14 mouse cellular contexts compared by ENCODE assay signal in genomic region chr11:57829871-57830775, GRCm38 (mm10). TPM values are rescaled to one million over a fixed set of nuclear protein-coding genes. Genes with fewer than 3 reads are reported as not detected.
DNase-seq lines count a peak whose midpoint lies in the region; ATAC-seq and TF ChIP-seq lines count a peak whose summit lies in the region.
"Had no signal": no experiment of that assay in that cellular context is flagged by ENCODE, and none has a peak within 500 bp of the region (broad histone marks: within the 10 kb centered on the region; RNA-seq: fewer than 3 reads in every experiment).

No protein-coding gene starts in this region.

- peaks cover 39% of the 10 kb centered on the region for H3K4me1 ChIP-seq in hindbrain, embryonic 10.5 days (replicated peaks)
- peaks cover 20% of the 10 kb centered on the region for H3K4me1 ChIP-seq in hindbrain, embryonic 13.5 days (replicated peaks)
- H3K4me1 ChIP-seq in ES-E14 (ENCODE audit: control insufficient read depth in 2 of 2, insufficient read depth in 2 of 2, low read length in 2 of 2, poor library complexity in 1 of 2): peaks cover 0 to 10% of the 10 kb centered on the region in 2 experiments; a peak in 2 of 4 replicates
- peaks cover 49% of the 10 kb centered on the region for H3K4me1 ChIP-seq in embryonic facial prominence, embryonic 10.5 days
- H3K4me1 ChIP-seq in limb, embryonic 13.5 days: peaks cover 60% of the 10 kb centered on the region

- H3K9me3 ChIP-seq in hindbrain, embryonic 10.5 days: no peaks in the 10 kb centered on the region
- H3K9me3 ChIP-seq in hindbrain, embryonic 13.5 days: no peaks in the 10 kb centered on the region
- H3K9me3 ChIP-seq in ES-E14 (ENCODE audit: control insufficient read depth, insufficient read depth, low read depth, low read length): no peaks in the 10 kb centered on the region
- H3K9me3 ChIP-seq in embryonic facial prominence, embryonic 10.5 days: no peaks in the 10 kb centered on the region
- H3K9me3 ChIP-seq in limb, embryonic 13.5 days: no peaks in the 10 kb centered on the region
- H3K9me3 ChIP-seq: forebrain, embryonic 13.5 days had no signal

- no peak overlapping the region for H3K4me2 ChIP-seq in hindbrain, embryonic 13.5 days
- H3K4me2 ChIP-seq in limb, embryonic 13.5 days (replicated peaks): peak overlapping the region; percentile 74
- H3K4me2 ChIP-seq: forebrain, embryonic 13.5 days had no signal

- DNase-seq in hindbrain, embryonic 10.5 days (ENCODE audit: low spot score): peak; percentile 58
- DNase-seq in ES-E14 (ENCODE audit: low read depth, low spot score): no peak
- DNase-seq in embryonic facial prominence, embryonic 10.5 days (ENCODE audit: low spot score): peak; percentile 62
- no peak for DNase-seq in spleen, postnatal 10 days (ENCODE audit: low spot score in 2 of 2)
- no peak for DNase-seq in frontal cortex, postnatal 14 days (ENCODE audit: low spot score in 2 of 2)
- DNase-seq: kidney, adult 2 months; lung, postnatal 10 days had no signal

- no peak overlapping the region for H3K9ac ChIP-seq in hindbrain, embryonic 13.5 days
- H3K9ac ChIP-seq in ES-E14 (ENCODE audit: insufficient read depth, low read depth, low read length, poor library complexity, severe bottlenecking): no peak overlapping the region
- peak overlapping the region; percentile 43; the same call in 1 of the 2 replicates for H3K9ac ChIP-seq in limb, embryonic 13.5 days
- H3K9ac ChIP-seq: forebrain, embryonic 13.5 days had no signal

- peaks cover 100% of the 10 kb centered on the region for H3K27me3 ChIP-seq in hindbrain, embryonic 10.5 days (ENCODE audit: insufficient read depth, poor library complexity, severe bottlenecking)
- H3K27me3 ChIP-seq in hindbrain, embryonic 13.5 days: peaks cover 99% of the 10 kb centered on the region
- peaks cover 100% of the 10 kb centered on the region for H3K27me3 ChIP-seq in embryonic facial prominence, embryonic 10.5 days (replicated peaks; ENCODE audit: low read depth, poor library complexity, severe bottlenecking)
- H3K27me3 ChIP-seq in limb, embryonic 13.5 days: peaks cover 90% of the 10 kb centered on the region

- no peak for ATAC-seq in hindbrain, embryonic 13.5 days (ENCODE audit: low FRiP score)
- ATAC-seq in limb, embryonic 13.5 days (ENCODE audit: low FRiP score, low read depth): no peak
- ATAC-seq: forebrain, embryonic 13.5 days had no signal

- in situ Hi-C loops in ES-E14 (cut with MboI; ENCODE audit: low sequenced_read_pairs in 2 of 2, unreplicated experiment in 2 of 2): loop anchor here in 1 of 2 experiments (10.0 kb wide), 1 partner anchor 85 kb away; no protein-coding TSS in a partner anchor

- H3K4me3 ChIP-seq in hindbrain, embryonic 10.5 days: no peak overlapping the region
- H3K4me3 ChIP-seq in hindbrain, embryonic 13.5 days: no peak overlapping the region
- H3K4me3 ChIP-seq in ES-E14 (ENCODE audit: insufficient read depth in 1 of 2, low read depth in 1 of 2, low read length in 2 of 2, poor library complexity in 1 of 2, severe bottlenecking in 1 of 2): no peak overlapping the region
- H3K4me3 ChIP-seq in embryonic facial prominence, embryonic 10.5 days: peak overlapping the region; percentile 54
- H3K4me3 ChIP-seq in limb, embryonic 13.5 days: peak overlapping the region; percentile 42
- H3K4me3 ChIP-seq: forebrain, embryonic 13.5 days had no signal

- 4% methylated on average over 17 of the region's 17 CpGs for WGBS in hindbrain, embryonic 10.5 days
- WGBS in hindbrain, embryonic 13.5 days: 9% methylated on average over 17 of the region's 17 CpGs
- WGBS in embryonic facial prominence, embryonic 10.5 days: 7% methylated on average over 17 of the region's 17 CpGs
- 31% methylated on average over 17 of the region's 17 CpGs for WGBS in limb, embryonic 13.5 days

- H3K36me3 ChIP-seq in hindbrain, embryonic 10.5 days: no peaks in the 10 kb centered on the region
- H3K36me3 ChIP-seq in hindbrain, embryonic 13.5 days: no peaks in the 10 kb centered on the region
- no peaks in the 10 kb centered on the region for H3K36me3 ChIP-seq in ES-E14 (ENCODE audit: control insufficient read depth, insufficient read depth, low read length, poor library complexity, severe bottlenecking)
- no peaks in the 10 kb centered on the region for H3K36me3 ChIP-seq in embryonic facial prominence, embryonic 10.5 days (replicated peaks)
- H3K36me3 ChIP-seq in limb, embryonic 13.5 days: no peaks in the 10 kb centered on the region

- H3K27ac ChIP-seq in hindbrain, embryonic 10.5 days: no peak overlapping the region
- no peak overlapping the region for H3K27ac ChIP-seq in hindbrain, embryonic 13.5 days
- no peak overlapping the region for H3K27ac ChIP-seq in ES-E14 (ENCODE audit: insufficient read depth, low read depth, low read length, poor library complexity, severe bottlenecking)
- 0 out of 2 replicates have a peak overlapping the region, but pooled peaks have one; percentile 3 for H3K27ac ChIP-seq in embryonic facial prominence, embryonic 10.5 days (replicated peaks)
- H3K27ac ChIP-seq in limb, embryonic 13.5 days: no peak overlapping the region
- H3K27ac ChIP-seq: forebrain, embryonic 13.5 days had no signal

TF ChIP-seq in ES-E14, 5 proteins besides CTCF, POLR2A, EP300 and RAD21:
- TF ChIP-seq MAFK (IDR thresholded peaks at IDR 0.05; ENCODE audit: insufficient read depth, low read depth, low read length) (0 out of 2 replicates have a peak, but pooled peaks have one; percentile 19), HCFC1 (IDR thresholded peaks at IDR 0.05; ENCODE audit: borderline replicate concordance, insufficient read depth, low read length) (no peak), ZC3H11A (IDR thresholded peaks at IDR 0.05; ENCODE audit: borderline replicate concordance, low read depth, low read length) (no peak)

RNA-seq across cellular contexts. Expression of gene Hand1, which starts 2.5 kb away (rescaled TPM):
- 0.17 and 0.50 TPM in 2 replicates for polyA plus RNA-seq in hindbrain, embryonic 10.5 days (2016; fragmentation: Nextera tagmentation; extraction: Ambion mirVana)
- not detected in 2 replicates for polyA plus RNA-seq in hindbrain, embryonic 13.5 days (2015; fragmentation: Nextera tagmentation; extraction: Ambion mirVana)
- 1.5 and 6.5 TPM in 2 replicates for total RNA-seq in ES-E14 (2012; rRNA removed)
- 21.3 and 50.0 TPM in 2 replicates for polyA plus RNA-seq in embryonic facial prominence, embryonic 10.5 days (2016; fragmentation: Nextera tagmentation; extraction: Ambion mirVana)
- polyA plus RNA-seq in limb, embryonic 13.5 days (2015; fragmentation: Nextera tagmentation; extraction: Ambion mirVana): 2.7 and 3.1 TPM in 2 replicates
- total RNA-seq: granulocyte monocyte progenitor cell, adult 5-6 weeks; layer of hippocampus, adult 8-10 months; left cerebral cortex, postnatal 25 days had no signal
- polyA plus RNA-seq: brain, embryonic 14.5 days; forebrain, embryonic 13.5 days had no signal

RNA-seq across cellular contexts. Expression of gene Sap30l, which starts 28.7 kb away (rescaled TPM):
- polyA plus RNA-seq in hindbrain, embryonic 10.5 days (2016; fragmentation: Nextera tagmentation; extraction: Ambion mirVana): 8.8 and 12.7 TPM in 2 replicates
- polyA plus RNA-seq in hindbrain, embryonic 13.5 days (2015; fragmentation: Nextera tagmentation; extraction: Ambion mirVana): 7.2 and 8.4 TPM in 2 replicates
- total RNA-seq in ES-E14 (2012; rRNA removed): 25.7 and 29.2 TPM in 2 replicates
- 12.3 and 13.2 TPM in 2 replicates for polyA plus RNA-seq in embryonic facial prominence, embryonic 10.5 days (2016; fragmentation: Nextera tagmentation; extraction: Ambion mirVana)
- 11.0 and 12.2 TPM in 2 replicates for polyA plus RNA-seq in limb, embryonic 13.5 days (2015; fragmentation: Nextera tagmentation; extraction: Ambion mirVana)

Comparison
In these comparisons a context has a peak if more than half of its experiments do, and no peak if none do; other contexts are left out.
1. DNase-seq: peak in hindbrain, embryonic 10.5 days (single experiment) and embryonic facial prominence, embryonic 10.5 days (single experiment); none in ES-E14 (single experiment), spleen, postnatal 10 days (0 of 2) and frontal cortex, postnatal 14 days (0 of 2).
2. H3K4me3 ChIP-seq: peak in embryonic facial prominence, embryonic 10.5 days (single experiment) and limb, embryonic 13.5 days (single experiment); none in hindbrain, embryonic 10.5 days (single experiment), hindbrain, embryonic 13.5 days (single experiment) and ES-E14 (0 of 2).